Mouse (Mus musculus): ENCODE measurements at regions not wholly inside any gene's neighbourhood (a gene's known extent, or its start where the extent isn't known, plus 50 kb on each side); places are given as distances from the start of the nearest gene placed in this dataset.

DNA sequence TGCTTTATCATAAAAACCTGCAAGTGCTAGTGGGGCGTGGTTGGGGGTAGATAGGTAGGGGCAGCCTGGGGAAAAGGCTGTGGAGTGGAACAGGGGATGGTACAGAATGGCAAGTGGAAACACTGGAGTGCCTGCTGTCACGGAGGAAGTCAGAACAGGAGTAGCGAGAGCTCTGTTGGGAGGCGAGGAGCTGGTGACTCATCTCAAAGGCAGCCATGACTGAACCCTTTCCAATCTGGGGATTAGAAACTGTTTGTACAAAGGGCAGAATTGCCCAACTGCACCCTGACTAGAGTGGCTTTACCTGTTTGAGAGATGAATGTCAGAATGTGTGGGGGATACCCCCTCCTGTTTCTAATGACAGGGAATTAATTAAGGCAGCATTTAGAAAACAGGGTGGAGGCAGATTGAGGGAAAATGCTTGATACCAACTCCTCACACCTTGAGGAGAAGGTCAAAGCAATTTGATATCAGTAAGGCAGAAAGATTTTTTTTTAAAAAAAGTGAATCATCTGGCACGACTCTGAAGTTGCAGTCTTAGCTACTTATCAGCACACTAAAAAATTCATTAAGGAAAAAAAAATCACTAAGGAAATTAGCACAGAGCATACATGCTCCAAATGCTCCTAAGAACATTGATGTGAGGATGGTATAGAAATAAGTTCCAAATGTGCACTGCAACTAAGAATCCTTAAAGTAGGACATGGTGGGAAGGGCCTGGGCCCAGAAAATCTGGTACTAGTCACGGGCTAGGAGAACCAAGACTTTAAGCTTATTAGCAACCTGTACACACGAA is 54.7 kb upstream of the Usp25 start:
- H3K4me1 ChIP-seq (ENCODE audit: control insufficient read depth, insufficient read depth, low read length) = no peaks in the 10 kb centered on the region
- no peak overlapping the region for H3K4me3 ChIP-seq (ENCODE audit: low read depth, low read length)
- no peaks in the 10 kb centered on the region for H3K9me3 ChIP-seq (replicated peaks; ENCODE audit: control insufficient read depth, insufficient read depth, low read length, poor library complexity, severe bottlenecking)
- H3K9ac ChIP-seq (ENCODE audit: low read depth, poor library complexity, severe bottlenecking) = no peak overlapping the region
- H3K27ac ChIP-seq (ENCODE audit: insufficient read depth, low read length) = no peak overlapping the region
- TF ChIP-seq CTCF (IDR thresholded peaks at IDR 0.05; ENCODE audit: low read depth, low read length) = no peak
- no peak for TF ChIP-seq EP300 (IDR thresholded peaks at IDR 0.05; ENCODE audit: insufficient read depth, low read depth, low read length)
- no peak for TF ChIP-seq POLR2A (IDR thresholded peaks at IDR 0.05; ENCODE audit: insufficient read depth, low read length)
- H3K36me3 ChIP-seq (ENCODE audit: control insufficient read depth, insufficient read depth, low read length, poor library complexity, severe bottlenecking) = no peaks in the 10 kb centered on the region
- H3K27me3 ChIP-seq (ENCODE audit: control insufficient read depth, insufficient read depth, low read length, poor library complexity, severe bottlenecking) = no peaks in the 10 kb centered on the region; the same call in 1 of the 2 replicates

GRCm38 (mm10) chr16:76957491-76957890 is 56.0 kb upstream of the Usp25 start:
- no peaks in the 10 kb centered on the region for H3K36me3 ChIP-seq (ENCODE audit: control insufficient read depth, insufficient read depth, low read length, poor library complexity, severe bottlenecking)
- TF ChIP-seq EP300 (IDR thresholded peaks at IDR 0.05; ENCODE audit: insufficient read depth, low read depth, low read length) (no peak), POLR2A (IDR thresholded peaks at IDR 0.05; ENCODE audit: insufficient read depth, low read length) (no peak), CTCF (IDR thresholded peaks at IDR 0.05; ENCODE audit: low read depth, low read length) (no peak)
- no peak overlapping the region for H3K27ac ChIP-seq (ENCODE audit: insufficient read depth, low read length)
- no peak overlapping the region for H3K9ac ChIP-seq (ENCODE audit: low read depth, poor library complexity, severe bottlenecking)
- H3K27me3 ChIP-seq (ENCODE audit: control insufficient read depth, insufficient read depth, low read length, poor library complexity, severe bottlenecking) = no peaks in the 10 kb centered on the region; the same call in 1 of the 2 replicates
- H3K9me3 ChIP-seq (replicated peaks; ENCODE audit: control insufficient read depth, insufficient read depth, low read length, poor library complexity, severe bottlenecking) = no peaks in the 10 kb centered on the region
- H3K4me1 ChIP-seq (ENCODE audit: control insufficient read depth, insufficient read depth, low read length) = no peaks in the 10 kb centered on the region
- H3K4me3 ChIP-seq (ENCODE audit: low read depth, low read length) = no peak overlapping the region

DNA sequence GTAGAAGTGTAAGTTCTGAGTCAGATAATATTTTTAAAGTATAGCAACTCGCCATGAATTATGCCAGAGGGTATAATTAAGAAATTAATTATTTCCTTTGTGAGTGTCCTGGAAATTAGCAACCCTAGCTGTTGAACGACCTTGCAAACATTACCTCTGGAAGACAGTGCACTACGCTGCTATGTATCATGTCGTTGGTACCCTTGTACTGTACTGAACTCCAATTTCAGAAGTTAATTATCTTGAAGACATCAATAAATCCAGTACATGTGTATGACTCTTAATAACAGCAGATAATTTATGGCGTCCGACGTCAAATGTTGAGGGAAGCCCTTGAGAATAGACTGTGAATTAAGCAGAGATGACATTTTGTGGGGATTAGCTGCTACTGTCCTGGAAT is 56.4 kb upstream of the Usp25 start:
- Histone ChIP-seq H3K27me3 (ENCODE audit: control insufficient read depth, insufficient read depth, low read length, poor library complexity, severe bottlenecking) (no peaks in the 10 kb centered on the region; the same call in 1 of the 2 replicates), H3K27ac (ENCODE audit: insufficient read depth, low read length) (no peak overlapping the region), H3K9me3 (replicated peaks; ENCODE audit: control insufficient read depth, insufficient read depth, low read length, poor library complexity, severe bottlenecking) (no peaks in the 10 kb centered on the region), H3K4me1 (ENCODE audit: control insufficient read depth, insufficient read depth, low read length) (no peaks in the 10 kb centered on the region), H3K9ac (ENCODE audit: low read depth, poor library complexity, severe bottlenecking) (no peak overlapping the region), H3K36me3 (ENCODE audit: control insufficient read depth, insufficient read depth, low read length, poor library complexity, severe bottlenecking) (no peaks in the 10 kb centered on the region), H3K4me3 (ENCODE audit: low read depth, low read length) (no peak overlapping the region)
- TF ChIP-seq CTCF (IDR thresholded peaks at IDR 0.05; ENCODE audit: low read depth, low read length) = no peak
- TF ChIP-seq EP300 (IDR thresholded peaks at IDR 0.05; ENCODE audit: insufficient read depth, low read depth, low read length) = no peak
- no peak for TF ChIP-seq POLR2A (IDR thresholded peaks at IDR 0.05; ENCODE audit: insufficient read depth, low read length)

- H3K9me3 ChIP-seq (replicated peaks; ENCODE audit: control insufficient read depth, insufficient read depth, low read length, poor library complexity, severe bottlenecking) = no peaks in the 10 kb centered on the region
These were observed 62.5 kb upstream of the Usp25 start for GRCm38 (mm10) chr16:76950836-76951486.

GRCm38 (mm10) chr16:76947011-76947410 is 66.5 kb upstream of the Usp25 start:
- TF ChIP-seq EP300 (IDR thresholded peaks at IDR 0.05; ENCODE audit: insufficient read depth, low read depth, low read length) (no peak), CTCF (IDR thresholded peaks at IDR 0.05; ENCODE audit: low read depth, low read length) (no peak), POLR2A (IDR thresholded peaks at IDR 0.05; ENCODE audit: insufficient read depth, low read length) (no peak)
- Histone ChIP-seq H3K4me3 (ENCODE audit: low read depth, low read length) (no peak overlapping the region), H3K27me3 (ENCODE audit: control insufficient read depth, insufficient read depth, low read length, poor library complexity, severe bottlenecking) (no peaks in the 10 kb centered on the region), H3K9me3 (replicated peaks; ENCODE audit: control insufficient read depth, insufficient read depth, low read length, poor library complexity, severe bottlenecking) (no peaks in the 10 kb centered on the region), H3K36me3 (ENCODE audit: control insufficient read depth, insufficient read depth, low read length, poor library complexity, severe bottlenecking) (no peaks in the 10 kb centered on the region), H3K9ac (ENCODE audit: low read depth, poor library complexity, severe bottlenecking) (no peak overlapping the region), H3K27ac (ENCODE audit: insufficient read depth, low read length) (no peak overlapping the region), H3K4me1 (ENCODE audit: control insufficient read depth, insufficient read depth, low read length) (no peaks in the 10 kb centered on the region)

More at GRCm38 (mm10) chr16:76950836-76951486, 62.5 kb upstream of the Usp25 start:
- Histone ChIP-seq H3K27me3 (ENCODE audit: control insufficient read depth, insufficient read depth, low read length, poor library complexity, severe bottlenecking) (no peaks in the 10 kb centered on the region), H3K4me1 (ENCODE audit: control insufficient read depth, insufficient read depth, low read length) (no peaks in the 10 kb centered on the region), H3K27ac (ENCODE audit: insufficient read depth, low read length) (no peak overlapping the region), H3K36me3 (ENCODE audit: control insufficient read depth, insufficient read depth, low read length, poor library complexity, severe bottlenecking) (no peaks in the 10 kb centered on the region), H3K4me3 (ENCODE audit: low read depth, low read length) (no peak overlapping the region), H3K9ac (ENCODE audit: low read depth, poor library complexity, severe bottlenecking) (no peak overlapping the region)
- TF ChIP-seq EP300 (IDR thresholded peaks at IDR 0.05; ENCODE audit: insufficient read depth, low read depth, low read length) (no peak), CTCF (IDR thresholded peaks at IDR 0.05; ENCODE audit: low read depth, low read length) (no peak), POLR2A (IDR thresholded peaks at IDR 0.05; ENCODE audit: insufficient read depth, low read length) (no peak)

GRCm38 (mm10) chr16:76938128-76938527 is 75.4 kb upstream of the Usp25 start:
- Histone ChIP-seq H3K4me1 (ENCODE audit: control insufficient read depth, insufficient read depth, low read length) (no peaks in the 10 kb centered on the region), H3K9me3 (replicated peaks; ENCODE audit: control insufficient read depth, insufficient read depth, low read length, poor library complexity, severe bottlenecking) (no peaks in the 10 kb centered on the region), H3K4me3 (ENCODE audit: low read depth, low read length) (no peak overlapping the region), H3K9ac (ENCODE audit: low read depth, poor library complexity, severe bottlenecking) (no peak overlapping the region), H3K27me3 (ENCODE audit: control insufficient read depth, insufficient read depth, low read length, poor library complexity, severe bottlenecking) (no peaks in the 10 kb centered on the region), H3K27ac (ENCODE audit: insufficient read depth, low read length) (no peak overlapping the region), H3K36me3 (ENCODE audit: control insufficient read depth, insufficient read depth, low read length, poor library complexity, severe bottlenecking) (no peaks in the 10 kb centered on the region)
- TF ChIP-seq CTCF (IDR thresholded peaks at IDR 0.05; ENCODE audit: low read depth, low read length) (no peak), POLR2A (IDR thresholded peaks at IDR 0.05; ENCODE audit: insufficient read depth, low read length) (no peak), EP300 (IDR thresholded peaks at IDR 0.05; ENCODE audit: insufficient read depth, low read depth, low read length) (no peak)
